Mouse (Mus musculus) MEL (cell line): ENCODE measurements around the gene Hoxa4.

Experiments used
- CHD1 ChIP-seq: IDR thresholded peaks from 2 replicates; pipeline ENCODE4 v1.6.1; 2012; ENCODE audit warnings: low read depth, mild to moderate bottlenecking, inconsistent platforms, low read length, improper control_type of control experiment
- CTCF ChIP-seq, 3 experiments: IDR thresholded peaks in 2 of 3; conservative IDR thresholded peaks in 1 of 3; 2 replicates each; pipeline ENCODE4 v1.5.1; 2011 to 2012; ENCODE audit warnings: low read length in 3 of 3, low read depth in 2 of 3, mild to moderate bottlenecking in 2 of 3, improper control_type of control experiment in 1 of 3, inconsistent platforms in 1 of 3, mixed read lengths in 1 of 3, moderate library complexity in 1 of 3; ENCODE audit not compliant: control insufficient read depth in 1 of 3, insufficient read depth in 1 of 3, poor library complexity in 1 of 3, severe bottlenecking in 1 of 3
- ELF1 ChIP-seq: IDR thresholded peaks from 2 replicates; pipeline ENCODE4 v1.6.1; 2014; ENCODE audit warnings: low read depth, mild to moderate bottlenecking, inconsistent platforms, low read length, improper control_type of control experiment, moderate library complexity
- EP300 ChIP-seq, 2 experiments: IDR thresholded peaks; 2 replicates each; pipeline ENCODE4 v1.6.1; 2011; ENCODE audit warnings: improper control_type of control experiment in 2 of 2, low read length in 2 of 2, low read depth in 1 of 2, mild to moderate bottlenecking in 1 of 2
- ETS1 ChIP-seq: IDR thresholded peaks from 2 replicates; pipeline ENCODE4 v1.6.1; 2012; ENCODE audit warnings: low read depth, mild to moderate bottlenecking, inconsistent platforms, low read length, improper control_type of control experiment, moderate library complexity
- JUND ChIP-seq: IDR thresholded peaks from 2 replicates; pipeline ENCODE4 v1.6.1; 2011; ENCODE audit warnings: low read depth, mild to moderate bottlenecking, improper control_type of control experiment, low read length
- MAFK ChIP-seq: IDR thresholded peaks from 2 replicates; pipeline ENCODE4 v1.6.1; 2011; ENCODE audit warnings: low read depth, mild to moderate bottlenecking, low read length, improper control_type of control experiment, borderline replicate concordance
- MAX ChIP-seq: IDR thresholded peaks from 2 replicates; pipeline ENCODE4 v1.6.1; 2011; ENCODE audit warnings: low read length, improper control_type of control experiment
- MYC ChIP-seq: IDR thresholded peaks from 2 replicates; pipeline ENCODE4 v1.6.1; 2011; ENCODE audit warnings: low read depth, mild to moderate bottlenecking, low read length, improper control_type of control experiment, moderate library complexity
- POLR2A ChIP-seq, 2 experiments: IDR thresholded peaks; 2 replicates each; pipeline ENCODE4 v1.6.1; 2011 to 2012; ENCODE audit warnings: low read length in 2 of 2, mild to moderate bottlenecking in 2 of 2, control low read depth in 1 of 2, improper control_type of control experiment in 1 of 2, low read depth in 1 of 2, moderate library complexity in 1 of 2; ENCODE audit not compliant: control insufficient read depth in 1 of 2, insufficient read depth in 1 of 2, poor library complexity in 1 of 2
- SIN3A ChIP-seq: IDR thresholded peaks from 2 replicates; pipeline ENCODE4 v1.6.1; 2012; ENCODE audit warnings: low read length, improper control_type of control experiment, inconsistent platforms
- TBP ChIP-seq: IDR thresholded peaks from 2 replicates; pipeline ENCODE4 v1.8.0; 2011; ENCODE audit warnings: low read depth, low read length, improper control_type of control experiment
- UBTF ChIP-seq: IDR thresholded peaks from 2 replicates; pipeline ENCODE4 v1.6.1; 2012; ENCODE audit warnings: low read depth, mild to moderate bottlenecking, inconsistent platforms, low read length, improper control_type of control experiment, moderate library complexity, borderline replicate concordance; ENCODE audit not compliant: insufficient read depth

GRCm38 (mm10) chr6:52167736-52168161 lies 23.8 kb downstream of the Hoxa4 start:
- TF ChIP-seq POLR2A (IDR thresholded peaks at IDR 0.05; ENCODE audit: control insufficient read depth in 1 of 2, insufficient read depth in 1 of 2, low read depth in 1 of 2, low read length in 2 of 2, poor library complexity in 1 of 2): no peak
- no peak for TF ChIP-seq CTCF (IDR thresholded peaks at IDR 0.05 in 2 of 3, conservative IDR thresholded peaks at IDR 0.05 in 1 of 3; ENCODE audit: control insufficient read depth in 1 of 3, insufficient read depth in 1 of 3, low read depth in 2 of 3, low read length in 3 of 3, poor library complexity in 1 of 3, severe bottlenecking in 1 of 3)
- TF ChIP-seq EP300 (IDR thresholded peaks at IDR 0.05; ENCODE audit: low read depth in 1 of 2, low read length in 2 of 2): no peak
- TF ChIP-seq TBP: no peak
- no peak for TF ChIP-seq SIN3A
- no peak for TF ChIP-seq ELF1
- no peak for TF ChIP-seq ETS1
- TF ChIP-seq JUND: no peak
- TF ChIP-seq UBTF: no peak
- TF ChIP-seq MYC: no peak
- TF ChIP-seq MAX: no peak
- TF ChIP-seq CHD1: no peak
- no peak for TF ChIP-seq MAFK
